Mouse (Mus musculus) neural tube, embryonic 14.5 days (tissue): ENCODE measurements around the gene Fgd3. TPM values are rescaled to one million over a fixed set of nuclear protein-coding genes. Genes with fewer than 3 reads are reported as not detected.

ENCODE experiments used
- ATAC-seq: fragments of 200-750 bp; cut with Nextera tagmentation; 2 replicates; pipeline ENCODE4 v1.8.0; 2017; ENCODE audit warnings: low read depth, mild to moderate bottlenecking, moderate TSS enrichment, moderate library complexity
- H3K27ac ChIP-seq: fragments of 300-500 bp; sonication (generic); 2 replicates; pipeline ENCODE4 v1.5.1; 2014; ENCODE audit warnings: low read depth, mild to moderate bottlenecking, control low read depth, low read length, moderate library complexity, mixed read lengths
- H3K27me3 ChIP-seq: fragments of 300-500 bp; sonication (generic); 2 replicates; pipeline ENCODE4 v1.6.1; 2014; ENCODE audit warnings: low read length; ENCODE audit not compliant: control insufficient read depth, insufficient read depth
- H3K36me3 ChIP-seq: fragments of 300-500 bp; sonication (generic); 2 replicates; pipeline ENCODE4 v1.6.1; 2014; ENCODE audit warnings: low read length, mixed read lengths; ENCODE audit not compliant: control insufficient read depth, insufficient read depth
- H3K4me1 ChIP-seq: fragments of 300-500 bp; sonication (generic); 2 replicates; pipeline ENCODE4 v1.6.1; 2014; ENCODE audit warnings: low read length; ENCODE audit not compliant: control insufficient read depth, insufficient read depth
- H3K4me2 ChIP-seq: fragments of 300-500 bp; sonication (generic); 2 replicates; pipeline ENCODE4 v1.6.1; 2014; ENCODE audit warnings: mild to moderate bottlenecking, low read depth, low read length, control low read depth
- H3K4me3 ChIP-seq: fragments of 300-500 bp; sonication (generic); 2 replicates; pipeline ENCODE4 v1.5.1; 2014; ENCODE audit warnings: low read depth, low read length, control low read depth, mixed read lengths
- H3K9ac ChIP-seq: fragments of 300-500 bp; sonication (generic); replicated peaks from 2 replicates; pipeline ENCODE4 v1.6.1; 2014; ENCODE audit warnings: low read depth, mild to moderate bottlenecking, control low read depth, low read length, mixed read lengths
- H3K9me3 ChIP-seq: fragments of 300-500 bp; sonication (generic); 2 replicates; pipeline ENCODE4 v1.6.1; 2016; ENCODE audit warnings: low read length; ENCODE audit not compliant: control insufficient read depth
- WGBS: fragments of 180-500 bp; shearing (Covaris S2); extraction: QIAGEN DNeasy Blood & Tissue Kit; methylation state at CpG from one replicate; pipeline ENCODE4 v1.1.7; 2014; 5-methylcytosine and 5-hydroxymethylcytosine counted together
- polyA plus RNA-seq: library from polyadenylated mRNA; unstranded; fragments of >200 nt; fragmentation: Nextera tagmentation; extraction: Ambion mirVana; gene quantifications from 2 replicates; pipeline ENCODE4 v1.2.1, GENCODE M21; 2014

Fgd3 gene
- polyA plus RNA-seq, 1 experiment from 2014 or later, result 2.4 TPM

- no peak overlapping the region for H3K9ac ChIP-seq
- H3K4me1 ChIP-seq, result peaks cover 12% of the 10 kb centered on the region; the same call in 1 of the 2 replicates
- H3K36me3 ChIP-seq, result no peaks in the 10 kb centered on the region
- no peak overlapping the region for H3K4me3 ChIP-seq
- H3K4me2 ChIP-seq, result no peak overlapping the region; the same call in 1 of the 2 replicates
- ATAC-seq, result no peak
- H3K27ac ChIP-seq, result no peak overlapping the region
- H3K27me3 ChIP-seq, result no peaks in the 10 kb centered on the region
- no peaks in the 10 kb centered on the region for H3K9me3 ChIP-seq
- 65% methylated on average over 9 of the region's 9 CpGs for WGBS
These were observed 103.1 kb downstream of the Fgd3 start for GRCm38 (mm10) chr13:49216808-49217561.

GRCm38 (mm10) chr13:49216220-49216552 is 103.9 kb downstream of the Fgd3 start:
- Histone ChIP-seq H3K4me3 (peak overlapping the region; percentile 69), H3K36me3 (no peaks in the 10 kb centered on the region), H3K9ac (0 out of 2 replicates have a peak overlapping the region, but pooled peaks have one; percentile 73), H3K9me3 (no peaks in the 10 kb centered on the region), H3K27me3 (no peaks in the 10 kb centered on the region), H3K27ac (no peak overlapping the region), H3K4me2 (peak overlapping the region; percentile 73), H3K4me1 (peaks cover 20% of the 10 kb centered on the region; the same call in 1 of the 2 replicates)
- no peak; the same call in 1 of the 2 replicates for ATAC-seq
- WGBS, result 3% methylated on average over 17 of the region's 17 CpGs

GRCm38 (mm10) chr13:49215504-49216219 is 104.4 kb downstream of the Fgd3 start, which contains the start of gene Card19:
Gene Card19, minus strand, starts transcription at chr13:49216037.
- Histone ChIP-seq H3K4me3 (peak within 1 kb of the TSS; percentile 69), H3K36me3 (no peaks in the 10 kb centered on the region), H3K27me3 (no peaks in the 10 kb centered on the region), H3K4me1 (peaks cover 20% of the 10 kb centered on the region; the same call in 1 of the 2 replicates), H3K9me3 (no peaks in the 10 kb centered on the region), H3K27ac (no peak within 1 kb of the TSS), H3K4me2 (peak within 1 kb of the TSS; percentile 73), H3K9ac (peak within 1 kb of the TSS; percentile 73)
- ATAC-seq, result peak; percentile 87
- WGBS, result 1% methylated on average over 73 of the region's 78 CpGs

- 9% methylated on average over 5 of the region's 5 CpGs for WGBS
- H3K27ac ChIP-seq, result no peak overlapping the region
These were observed 105.0 kb downstream of the Fgd3 start for GRCm38 (mm10) chr13:49215128-49215503.

GRCm38 (mm10) chr13:49214454-49214853 is 105.7 kb downstream of the Fgd3 start:
- no peak overlapping the region for H3K4me3 ChIP-seq
- H3K27ac ChIP-seq, result no peak overlapping the region
- 56% methylated on average over 3 of the region's 3 CpGs for WGBS

More at GRCm38 (mm10) chr13:49215128-49215503, 105.0 kb downstream of the Fgd3 start:
- peak overlapping the region; percentile 69 for H3K4me3 ChIP-seq
- H3K9me3 ChIP-seq, result no peaks in the 10 kb centered on the region
- peak overlapping the region; percentile 73 for H3K4me2 ChIP-seq
- H3K36me3 ChIP-seq, result no peaks in the 10 kb centered on the region
- H3K27me3 ChIP-seq, result no peaks in the 10 kb centered on the region
- no peak for ATAC-seq
- H3K4me1 ChIP-seq, result peaks cover 20% of the 10 kb centered on the region; the same call in 1 of the 2 replicates
- peak overlapping the region; percentile 73 for H3K9ac ChIP-seq

GRCm38 (mm10) chr13:49213531-49213932 is 106.6 kb downstream of the Fgd3 start:
- H3K4me3 ChIP-seq, result no peak overlapping the region
- no peak overlapping the region for H3K4me2 ChIP-seq
- H3K36me3 ChIP-seq, result no peaks in the 10 kb centered on the region
- H3K4me1 ChIP-seq, result peaks cover 20% of the 10 kb centered on the region; the same call in 1 of the 2 replicates
- WGBS, result 70% methylated on average over 4 of the region's 4 CpGs
- H3K9me3 ChIP-seq, result no peaks in the 10 kb centered on the region
- no peak overlapping the region for H3K9ac ChIP-seq
- no peak for ATAC-seq
- H3K27ac ChIP-seq, result peak overlapping the region; percentile 52; the same call in 1 of the 2 replicates
- no peaks in the 10 kb centered on the region for H3K27me3 ChIP-seq

More at GRCm38 (mm10) chr13:49214454-49214853, 105.7 kb downstream of the Fgd3 start:
- no peaks in the 10 kb centered on the region for H3K36me3 ChIP-seq
- H3K4me1 ChIP-seq, result peaks cover 20% of the 10 kb centered on the region; the same call in 1 of the 2 replicates
- H3K9ac ChIP-seq, result no peak overlapping the region
- no peak for ATAC-seq
- H3K9me3 ChIP-seq, result no peaks in the 10 kb centered on the region
- H3K4me2 ChIP-seq, result peak overlapping the region; percentile 73
- no peaks in the 10 kb centered on the region for H3K27me3 ChIP-seq

- no peak overlapping the region for H3K9ac ChIP-seq
- H3K27me3 ChIP-seq, result no peaks in the 10 kb centered on the region
- H3K9me3 ChIP-seq, result no peaks in the 10 kb centered on the region
- H3K27ac ChIP-seq, result peak overlapping the region; percentile 4; the same call in 1 of the 2 replicates
- no peak for ATAC-seq
- WGBS, result 82% methylated on average over 4 of the region's 4 CpGs
- H3K36me3 ChIP-seq, result no peaks in the 10 kb centered on the region
- no peak overlapping the region for H3K4me2 ChIP-seq
- H3K4me1 ChIP-seq, result peaks cover 20% of the 10 kb centered on the region; the same call in 1 of the 2 replicates
- no peak overlapping the region for H3K4me3 ChIP-seq
These were observed 107.2 kb downstream of the Fgd3 start for GRCm38 (mm10) chr13:49212711-49213500.
